Mouse (Mus musculus) lung, postnatal 4 days (tissue): Measurements from ENCODE around the gene Myoz1.
"Not testable (repeated sequence)": the region's sequence is repeated elsewhere in the genome, so short reads cannot be mapped to it uniquely, and the experiment has no call there.

Experiments used
- DNase-seq, 2 experiments: peaks; one replicate each; pipeline ENCODE4 v3.0.0; 2021

Gene Myoz1

GRCm38 (mm10) chr14:20637818-20638574, 18.3 kb downstream of the Myoz1 start:
- no peak for DNase-seq

GRCm38 (mm10) chr14:20636968-20637367, 19.4 kb downstream of the Myoz1 start:
- DNase-seq = not testable (repeated sequence)

GRCm38 (mm10) chr14:20635546-20635945, 20.8 kb downstream of the Myoz1 start:
- no peak for DNase-seq

- DNase-seq = peak; percentile 24 to 48
Measured at GRCm38 (mm10) chr14:20631253-20631652, 25.1 kb downstream of the Myoz1 start.

GRCm38 (mm10) chr14:20626971-20627370, 29.4 kb downstream of the Myoz1 start:
- DNase-seq = no peak

GRCm38 (mm10) chr14:20626447-20626846, 29.9 kb downstream of the Myoz1 start:
- DNase-seq = no peak

GRCm38 (mm10) chr14:20622907-20623306, 33.4 kb downstream of the Myoz1 start:
- no peak for DNase-seq

GRCm38 (mm10) chr14:20622412-20622811, 33.9 kb downstream of the Myoz1 start:
- no peak for DNase-seq

GRCm38 (mm10) chr14:20621903-20622302, 34.4 kb downstream of the Myoz1 start:
- DNase-seq = no peak

GRCm38 (mm10) chr14:20619131-20619530, 37.2 kb downstream of the Myoz1 start:
- no peak for DNase-seq

- peak; percentile 16 to 25 for DNase-seq
Measured at GRCm38 (mm10) chr14:20618211-20618610, 38.1 kb downstream of the Myoz1 start.

GRCm38 (mm10) chr14:20616421-20616820, 39.9 kb downstream of the Myoz1 start:
- no peak for DNase-seq

- DNase-seq = no peak
Measured at GRCm38 (mm10) chr14:20615075-20615474, 41.3 kb downstream of the Myoz1 start.

- DNase-seq = no peak
Measured at GRCm38 (mm10) chr14:20612820-20613219, 43.5 kb downstream of the Myoz1 start.

GRCm38 (mm10) chr14:20610146-20610545, 46.2 kb downstream of the Myoz1 start:
- peak; percentile 55 to 73 for DNase-seq

- no peak for DNase-seq
Measured at GRCm38 (mm10) chr14:20609519-20609918, 46.8 kb downstream of the Myoz1 start.

GRCm38 (mm10) chr14:20607396-20608126, 48.8 kb downstream of the Myoz1 start:
- DNase-seq = peak; percentile 33 to 35

GRCm38 (mm10) chr14:20601287-20601686, 55.1 kb downstream of the Myoz1 start:
- DNase-seq = no peak

- DNase-seq = no peak
Measured at GRCm38 (mm10) chr14:20600203-20600602, 56.1 kb downstream of the Myoz1 start.

GRCm38 (mm10) chr14:20599542-20599941, 56.8 kb downstream of the Myoz1 start:
- DNase-seq = no peak
